Mouse (Mus musculus): ENCODE measurements around the gene Erc1.

- TF ChIP-seq CTCF (IDR thresholded peaks at IDR 0.05; ENCODE audit: insufficient read depth, low read length) (no peak), POLR2A (IDR thresholded peaks at IDR 0.05; ENCODE audit: borderline replicate concordance, extremely low read depth, low read depth, low read length) (no peak)
Measured at GRCm38 (mm10) chr6:119568339-119568738, 279.6 kb downstream of the Erc1 start.

Measured in lung, adult 2 months (tissue).